ENCODE assay signal across 14 mouse cellular contexts in genomic region chr12:80498356-80498755, GRCm38 (mm10). TPM values are rescaled to one million over a fixed set of nuclear protein-coding genes. Genes with fewer than 3 reads are reported as not detected.
A peak's percentile ranks its signal among the peaks of the same experiment; 100 is the strongest.
DNase-seq lines count a peak whose midpoint lies in the region; ATAC-seq and TF ChIP-seq lines count a peak whose summit lies in the region.
"Had no signal": no experiment of that assay in that cellular context is flagged by ENCODE, and none has a peak within 500 bp of the region (broad histone marks: within the 10 kb centered on the region; RNA-seq: fewer than 3 reads in every experiment).

No protein-coding gene starts in this region.

- H3K9me3 ChIP-seq in kidney, postnatal 0 days (replicated peaks; ENCODE audit: low read length): no peaks in the 10 kb centered on the region
- H3K9me3 ChIP-seq in kidney, embryonic 14.5 days (ENCODE audit: control insufficient read depth, low read length): no peaks in the 10 kb centered on the region
- no peaks in the 10 kb centered on the region for H3K9me3 ChIP-seq in midbrain, postnatal 0 days (ENCODE audit: low read length)
- H3K9me3 ChIP-seq in midbrain, embryonic 11.5 days (ENCODE audit: control insufficient read depth, low read length): no peaks in the 10 kb centered on the region
- H3K9me3 ChIP-seq: liver, embryonic 15.5 days; midbrain, embryonic 13.5 days; neural tube, embryonic 15.5 days had no signal

- peak; percentile 61 for TF ChIP-seq CTCF in kidney, postnatal 0 days (IDR thresholded peaks at IDR 0.05; ENCODE audit: low read depth)
- peak; percentile 74 for TF ChIP-seq CTCF in midbrain, postnatal 0 days (IDR thresholded peaks at IDR 0.05)

- no peak overlapping the region for H3K27ac ChIP-seq in kidney, postnatal 0 days
- H3K27ac ChIP-seq in kidney, embryonic 14.5 days (ENCODE audit: low read depth, low read length): no peak overlapping the region
- H3K27ac ChIP-seq in midbrain, postnatal 0 days (ENCODE audit: low read depth, low read length): no peak overlapping the region
- H3K27ac ChIP-seq in midbrain, embryonic 11.5 days (ENCODE audit: low read depth, low read length): no peak overlapping the region
- H3K27ac ChIP-seq: liver, embryonic 15.5 days; midbrain, embryonic 13.5 days; neural tube, embryonic 15.5 days had no signal

- no peaks in the 10 kb centered on the region for H3K27me3 ChIP-seq in kidney, postnatal 0 days (ENCODE audit: insufficient read depth, low read length)
- H3K27me3 ChIP-seq in kidney, embryonic 14.5 days (ENCODE audit: control insufficient read depth, insufficient read depth, low read length): no peaks in the 10 kb centered on the region
- H3K27me3 ChIP-seq in midbrain, postnatal 0 days (ENCODE audit: insufficient read depth, low read length): no peaks in the 10 kb centered on the region
- H3K27me3 ChIP-seq in midbrain, embryonic 11.5 days (ENCODE audit: control insufficient read depth, insufficient read depth, low read length): no peaks in the 10 kb centered on the region
- H3K27me3 ChIP-seq: liver, embryonic 15.5 days; midbrain, embryonic 13.5 days; neural tube, embryonic 15.5 days had no signal

- H3K4me1 ChIP-seq in kidney, postnatal 0 days (replicated peaks; ENCODE audit: insufficient read depth, low read length): no peaks in the 10 kb centered on the region
- no peaks in the 10 kb centered on the region for H3K4me1 ChIP-seq in kidney, embryonic 14.5 days (ENCODE audit: control insufficient read depth, insufficient read depth, low read length)
- H3K4me1 ChIP-seq in midbrain, postnatal 0 days (ENCODE audit: insufficient read depth, low read length): no peaks in the 10 kb centered on the region
- H3K4me1 ChIP-seq in midbrain, embryonic 11.5 days (ENCODE audit: control insufficient read depth, insufficient read depth, low read length): no peaks in the 10 kb centered on the region
- H3K4me1 ChIP-seq: neural tube, embryonic 15.5 days had no signal

- no peaks in the 10 kb centered on the region for H3K36me3 ChIP-seq in kidney, postnatal 0 days (ENCODE audit: insufficient read depth, low read length)
- H3K36me3 ChIP-seq in kidney, embryonic 14.5 days (ENCODE audit: control insufficient read depth, insufficient read depth, low read length): no peaks in the 10 kb centered on the region
- H3K36me3 ChIP-seq in midbrain, postnatal 0 days (ENCODE audit: insufficient read depth, low read length): no peaks in the 10 kb centered on the region
- H3K36me3 ChIP-seq in midbrain, embryonic 11.5 days (ENCODE audit: control insufficient read depth, insufficient read depth, low read length): 0 out of 2 replicates have a peak, but pooled peaks cover 2% of the 10 kb centered on the region
- H3K36me3 ChIP-seq: liver, embryonic 15.5 days had no signal

- DNase-seq in cerebellum, postnatal 14 days: peak; percentile 39 to 40
- no peak for DNase-seq in cerebellum, adult 11-12 months
- DNase-seq in kidney, postnatal 0 days (ENCODE audit: low spot score): peak; percentile 62
- DNase-seq in midbrain, postnatal 0 days (ENCODE audit: low spot score): peak; percentile 62
- no peak for DNase-seq in midbrain, embryonic 11.5 days (ENCODE audit: low spot score, missing footprints)
- no peak for DNase-seq in urinary bladder, postnatal 10 days (ENCODE audit: low spot score)
- DNase-seq in frontal cortex, postnatal 10 days (ENCODE audit: low spot score in 2 of 2): no peak
- DNase-seq: heart, postnatal 14 days; kidney, adult 18-20 months; right cerebral cortex, postnatal 25 days had no signal

- no peak overlapping the region for H3K4me2 ChIP-seq in kidney, postnatal 0 days (ENCODE audit: low read length)
- no peak overlapping the region for H3K4me2 ChIP-seq in kidney, embryonic 14.5 days (replicated peaks; ENCODE audit: low read depth, low read length)
- H3K4me2 ChIP-seq in midbrain, postnatal 0 days (ENCODE audit: low read depth, low read length, poor library complexity, severe bottlenecking): no peak overlapping the region
- no peak overlapping the region for H3K4me2 ChIP-seq in midbrain, embryonic 11.5 days
- H3K4me2 ChIP-seq: liver, embryonic 15.5 days; midbrain, embryonic 13.5 days; neural tube, embryonic 15.5 days had no signal

- H3K4me3 ChIP-seq in kidney, postnatal 0 days (replicated peaks; ENCODE audit: low read depth, low read length): no peak overlapping the region
- H3K4me3 ChIP-seq in kidney, embryonic 14.5 days (ENCODE audit: low read length): no peak overlapping the region
- H3K4me3 ChIP-seq in midbrain, postnatal 0 days (ENCODE audit: low read depth, low read length): no peak overlapping the region
- H3K4me3 ChIP-seq in midbrain, embryonic 11.5 days (ENCODE audit: low read depth, low read length): no peak overlapping the region
- H3K4me3 ChIP-seq: liver, embryonic 15.5 days; midbrain, embryonic 13.5 days; neural tube, embryonic 15.5 days had no signal

- WGBS in kidney, postnatal 0 days: 61% methylated on average over 4 of the region's 4 CpGs
- 59% methylated on average over 4 of the region's 4 CpGs for WGBS in kidney, embryonic 14.5 days
- WGBS in midbrain, postnatal 0 days: 56% methylated on average over 4 of the region's 4 CpGs
- WGBS in midbrain, embryonic 11.5 days: 58% methylated on average over 4 of the region's 4 CpGs

- H3K9ac ChIP-seq in kidney, postnatal 0 days (ENCODE audit: low read depth, low read length): no peak overlapping the region
- H3K9ac ChIP-seq in kidney, embryonic 14.5 days (ENCODE audit: low read depth, low read length): no peak overlapping the region
- H3K9ac ChIP-seq in midbrain, postnatal 0 days (replicated peaks; ENCODE audit: low read length, poor library complexity, severe bottlenecking): no peak overlapping the region
- no peak overlapping the region for H3K9ac ChIP-seq in midbrain, embryonic 11.5 days (ENCODE audit: low read length)
- H3K9ac ChIP-seq: liver, embryonic 15.5 days; midbrain, embryonic 13.5 days; neural tube, embryonic 15.5 days had no signal

- ATAC-seq in kidney, postnatal 0 days (replicated peaks; ENCODE audit: low FRiP score, low read depth): no peak
- ATAC-seq in kidney, embryonic 14.5 days (ENCODE audit: low FRiP score, low TSS enrichment): no peak
- ATAC-seq in midbrain, postnatal 0 days (ENCODE audit: low FRiP score): no peak
- ATAC-seq in midbrain, embryonic 11.5 days (ENCODE audit: low FRiP score): no peak
- ATAC-seq: midbrain, embryonic 13.5 days had no signal

RNA-seq across cellular contexts. Expression of gene Galnt16, which starts 19.7 kb away (rescaled TPM):
- 3.9 TPM in 2 replicates for polyA plus RNA-seq in kidney, postnatal 0 days (2015; fragmentation: Nextera tagmentation; extraction: Ambion mirVana)
- 3.1 TPM in 2 replicates for polyA plus RNA-seq in kidney, embryonic 14.5 days (2014; fragmentation: Nextera tagmentation; extraction: Ambion mirVana)
- total RNA-seq in midbrain, postnatal 0 days (2014; rRNA removed): 83.0 and 83.5 TPM in 2 replicates
- polyA plus RNA-seq in midbrain, postnatal 0 days (2015; fragmentation: Nextera tagmentation; extraction: Ambion mirVana): 41.1 and 41.6 TPM in 2 replicates
- 13.1 and 14.0 TPM in 2 replicates for polyA plus RNA-seq in midbrain, embryonic 11.5 days (2014; fragmentation: Nextera tagmentation; extraction: Ambion mirVana)

RNA-seq across cellular contexts. Expression of gene Exd2, which starts 35.5 kb away (rescaled TPM):
- polyA plus RNA-seq in kidney, postnatal 0 days (2015; fragmentation: Nextera tagmentation; extraction: Ambion mirVana): 17.7 and 17.9 TPM in 2 replicates
- 21.6 and 28.8 TPM in 2 replicates for polyA plus RNA-seq in kidney, embryonic 14.5 days (2014; fragmentation: Nextera tagmentation; extraction: Ambion mirVana)
- 40.0 and 43.1 TPM in 2 replicates for total RNA-seq in midbrain, postnatal 0 days (2014; rRNA removed)
- polyA plus RNA-seq in midbrain, postnatal 0 days (2015; fragmentation: Nextera tagmentation; extraction: Ambion mirVana): 31.5 and 32.7 TPM in 2 replicates
- 40.3 and 49.2 TPM in 2 replicates for polyA plus RNA-seq in midbrain, embryonic 11.5 days (2014; fragmentation: Nextera tagmentation; extraction: Ambion mirVana)

Comparison
In these comparisons a context has a peak if more than half of its experiments do, and no peak if none do; other contexts are left out.
1. DNase-seq: peak in cerebellum, postnatal 14 days (2 of 2), kidney, postnatal 0 days (single experiment) and midbrain, postnatal 0 days (single experiment); none in cerebellum, adult 11-12 months (single experiment), midbrain, embryonic 11.5 days (single experiment), urinary bladder, postnatal 10 days (single experiment) and frontal cortex, postnatal 10 days (0 of 2).